Mouse (Mus musculus): ENCODE measurements at regions not wholly inside any gene's neighbourhood (a gene's known extent, or its start where the extent isn't known, plus 50 kb on each side); places are given as distances from the start of the nearest gene placed in this dataset.
A peak's percentile ranks its signal among the peaks of the same experiment; 100 is the strongest.

DNA sequence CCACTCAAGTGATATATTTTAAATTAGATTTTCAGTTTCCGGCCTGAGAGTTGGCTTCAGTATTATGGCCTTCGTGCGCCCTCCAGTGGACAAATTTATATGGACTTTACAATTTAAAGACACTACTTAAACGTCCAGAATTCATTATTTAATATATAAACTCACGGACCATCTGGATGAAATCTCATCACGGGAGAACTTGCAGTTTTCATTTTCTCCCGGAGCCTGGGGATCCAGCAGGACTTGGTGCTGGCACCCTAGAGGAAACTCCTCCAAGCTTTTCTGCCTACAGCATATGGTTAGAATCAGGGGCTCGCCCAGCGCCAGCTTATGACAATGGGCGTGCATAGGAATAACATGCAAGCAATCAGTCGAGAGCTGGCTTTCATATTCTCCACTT, 152.0 kb downstream of the Alx1 start:
- Histone ChIP-seq H3K27me3 (ENCODE audit: control insufficient read depth, insufficient read depth, low read length) (no peaks in the 10 kb centered on the region), H3K4me3 (ENCODE audit: low read depth, low read length) (no peak overlapping the region), H3K4me1 (ENCODE audit: control insufficient read depth, insufficient read depth, low read length) (no peaks in the 10 kb centered on the region), H3K9ac (ENCODE audit: low read length) (no peak overlapping the region), H3K9me3 (ENCODE audit: control insufficient read depth, low read length) (no peaks in the 10 kb centered on the region), H3K27ac (ENCODE audit: low read depth, low read length) (no peak overlapping the region), H3K4me2 (ENCODE audit: low read depth) (no peak overlapping the region), H3K36me3 (ENCODE audit: control insufficient read depth, insufficient read depth, low read length) (no peaks in the 10 kb centered on the region)
- 35% methylated on average over 11 of the region's 11 CpGs for WGBS
- ATAC-seq (ENCODE audit: insufficient read depth, low FRiP score, low TSS enrichment) (peak; percentile 48; the same call in 1 of the 2 replicates), DNase-seq (ENCODE audit: low spot score) (peak; percentile 35)

DNA sequence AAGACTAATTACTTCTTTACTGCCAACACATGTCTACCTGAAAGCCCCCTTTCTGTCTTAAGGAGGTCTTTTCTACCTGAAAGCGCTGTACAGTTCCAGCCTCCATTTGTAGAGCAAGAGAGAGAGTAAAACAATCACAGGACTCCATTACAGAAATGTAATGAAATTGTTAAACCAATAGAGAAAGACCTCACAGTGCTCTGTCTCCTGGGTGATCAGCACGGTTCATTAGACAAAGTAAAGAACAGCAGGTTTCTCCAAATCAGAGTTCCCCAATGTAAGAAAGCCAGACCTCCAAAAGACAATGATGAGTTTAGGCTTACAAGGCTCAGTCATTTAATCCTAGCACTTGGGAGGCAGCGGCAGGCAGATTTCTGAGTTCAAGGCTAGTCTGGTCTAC, 153.1 kb downstream of the Alx1 start:
- Histone ChIP-seq H3K27me3 (ENCODE audit: control insufficient read depth, insufficient read depth, low read length) (no peaks in the 10 kb centered on the region), H3K27ac (ENCODE audit: low read depth, low read length) (no peak overlapping the region), H3K36me3 (ENCODE audit: control insufficient read depth, insufficient read depth, low read length) (no peaks in the 10 kb centered on the region), H3K4me3 (ENCODE audit: low read depth, low read length) (no peak overlapping the region), H3K9ac (ENCODE audit: low read length) (no peak overlapping the region), H3K4me1 (ENCODE audit: control insufficient read depth, insufficient read depth, low read length) (no peaks in the 10 kb centered on the region), H3K4me2 (ENCODE audit: low read depth) (no peak overlapping the region), H3K9me3 (ENCODE audit: control insufficient read depth, low read length) (no peaks in the 10 kb centered on the region)
- ATAC-seq (ENCODE audit: insufficient read depth, low FRiP score, low TSS enrichment) (no peak), DNase-seq (ENCODE audit: low spot score) (no peak)
- WGBS: 52% methylated on average over 3 of the region's 3 CpGs

DNA sequence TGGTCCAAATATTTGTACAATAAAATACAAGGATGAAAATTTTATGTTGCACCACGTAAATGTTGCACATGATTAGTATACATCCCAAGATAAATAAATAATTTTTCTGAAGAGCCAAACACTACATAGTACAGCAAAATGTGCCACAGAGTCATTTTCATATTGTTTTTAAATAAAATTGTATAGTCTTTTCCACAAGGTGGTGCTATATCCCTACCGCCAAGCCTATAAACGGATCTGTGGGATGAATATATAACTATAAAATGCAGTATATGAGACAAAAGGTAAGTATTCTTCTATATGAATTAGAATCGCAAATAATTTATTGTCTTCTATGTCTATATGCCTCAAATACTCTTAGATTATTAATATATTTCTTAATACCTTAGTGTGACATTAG, 163.1 kb downstream of the Alx1 start:
- Histone ChIP-seq H3K4me3 (ENCODE audit: low read depth, low read length) (no peak overlapping the region), H3K4me2 (ENCODE audit: low read depth) (no peak overlapping the region), H3K4me1 (ENCODE audit: control insufficient read depth, insufficient read depth, low read length) (no peaks in the 10 kb centered on the region), H3K36me3 (ENCODE audit: control insufficient read depth, insufficient read depth, low read length) (no peaks in the 10 kb centered on the region), H3K27me3 (ENCODE audit: control insufficient read depth, insufficient read depth, low read length) (no peaks in the 10 kb centered on the region), H3K9ac (ENCODE audit: low read length) (no peak overlapping the region), H3K27ac (ENCODE audit: low read depth, low read length) (no peak overlapping the region), H3K9me3 (ENCODE audit: control insufficient read depth, low read length) (no peaks in the 10 kb centered on the region)
- DNase-seq (ENCODE audit: low spot score): no peak
- ATAC-seq (ENCODE audit: insufficient read depth, low FRiP score, low TSS enrichment): no peak
- WGBS: 38% methylated on average over 4 of the region's 4 CpGs

DNA sequence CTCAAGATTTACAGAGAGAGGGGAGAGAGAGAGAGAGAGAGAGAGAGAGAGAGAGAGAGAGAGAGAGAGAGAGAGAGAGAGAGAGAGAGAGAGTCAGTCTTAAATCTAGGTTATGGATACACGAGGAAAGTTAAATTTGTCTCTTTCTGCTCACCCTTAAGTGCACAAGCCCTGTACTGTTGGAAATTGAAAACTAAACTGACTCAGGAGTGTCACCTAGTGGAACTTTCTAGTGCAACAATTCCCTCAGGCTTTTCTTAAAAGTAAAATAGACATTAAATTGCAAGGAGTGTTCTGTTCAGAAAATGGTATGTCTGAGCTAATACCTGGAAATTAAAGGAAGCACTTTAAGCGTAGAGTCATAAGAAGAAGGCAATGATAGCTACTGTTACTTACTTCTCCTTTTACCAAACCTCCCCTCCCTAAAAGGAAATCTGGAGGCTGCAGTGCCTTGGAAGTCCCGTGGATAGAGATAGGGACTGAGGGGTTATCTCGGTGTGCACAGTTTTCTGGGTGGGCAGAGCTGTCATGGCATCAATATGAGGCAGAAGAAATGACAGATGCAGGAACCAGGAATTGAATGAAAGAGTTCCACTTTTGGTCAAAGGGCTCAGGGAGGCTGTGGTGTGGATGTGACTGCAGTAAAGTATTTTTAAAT, 193.3 kb downstream of the Alx1 start:
- WGBS: 68% methylated on average over 4 of the region's 4 CpGs
- DNase-seq (ENCODE audit: low spot score): no peak

DNA sequence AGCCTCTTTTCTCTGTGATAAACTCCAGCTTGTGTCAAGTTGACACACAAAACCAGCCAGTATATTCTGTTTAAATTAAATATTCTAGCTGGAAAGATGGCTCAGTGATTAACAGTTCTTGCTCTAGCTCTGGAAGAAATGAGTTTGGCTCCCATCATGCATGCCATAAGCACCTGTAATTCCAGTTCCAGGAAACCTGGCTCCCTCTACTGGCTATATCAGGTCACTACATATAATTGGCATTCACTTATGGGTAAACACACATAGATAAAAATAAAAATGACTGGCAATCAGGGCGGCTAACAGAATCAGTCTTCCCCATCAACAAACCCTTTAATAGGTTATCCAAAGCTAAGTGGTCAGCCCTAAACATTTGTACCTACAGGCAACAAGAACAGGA, 194.2 kb downstream of the Alx1 start:
- no peak overlapping the region for H3K27ac ChIP-seq (ENCODE audit: low read depth, low read length)
- H3K27me3 ChIP-seq (ENCODE audit: control insufficient read depth, insufficient read depth, low read length): no peaks in the 10 kb centered on the region
- no peak overlapping the region for H3K4me2 ChIP-seq (ENCODE audit: low read depth)
- H3K4me3 ChIP-seq (ENCODE audit: low read depth, low read length): no peak overlapping the region
- no peaks in the 10 kb centered on the region for H3K4me1 ChIP-seq (ENCODE audit: control insufficient read depth, insufficient read depth, low read length)
- 30% methylated on average over 1 of the region's 1 CpGs for WGBS
- no peak for ATAC-seq (ENCODE audit: insufficient read depth, low FRiP score, low TSS enrichment)
- DNase-seq (ENCODE audit: low spot score): no peak
- H3K9me3 ChIP-seq (ENCODE audit: control insufficient read depth, low read length): no peaks in the 10 kb centered on the region
- no peak overlapping the region for H3K9ac ChIP-seq (ENCODE audit: low read length)
- H3K36me3 ChIP-seq (ENCODE audit: control insufficient read depth, insufficient read depth, low read length): no peaks in the 10 kb centered on the region

More for the DNA sequence above, 193.3 kb downstream of the Alx1 start:
- Histone ChIP-seq H3K27ac (ENCODE audit: low read depth, low read length) (no peak overlapping the region), H3K4me3 (ENCODE audit: low read depth, low read length) (no peak overlapping the region), H3K4me1 (ENCODE audit: control insufficient read depth, insufficient read depth, low read length) (no peaks in the 10 kb centered on the region), H3K9ac (ENCODE audit: low read length) (no peak overlapping the region), H3K36me3 (ENCODE audit: control insufficient read depth, insufficient read depth, low read length) (no peaks in the 10 kb centered on the region), H3K9me3 (ENCODE audit: control insufficient read depth, low read length) (no peaks in the 10 kb centered on the region), H3K27me3 (ENCODE audit: control insufficient read depth, insufficient read depth, low read length) (no peaks in the 10 kb centered on the region), H3K4me2 (ENCODE audit: low read depth) (no peak overlapping the region)
- ATAC-seq (ENCODE audit: insufficient read depth, low FRiP score, low TSS enrichment): no peak

DNA sequence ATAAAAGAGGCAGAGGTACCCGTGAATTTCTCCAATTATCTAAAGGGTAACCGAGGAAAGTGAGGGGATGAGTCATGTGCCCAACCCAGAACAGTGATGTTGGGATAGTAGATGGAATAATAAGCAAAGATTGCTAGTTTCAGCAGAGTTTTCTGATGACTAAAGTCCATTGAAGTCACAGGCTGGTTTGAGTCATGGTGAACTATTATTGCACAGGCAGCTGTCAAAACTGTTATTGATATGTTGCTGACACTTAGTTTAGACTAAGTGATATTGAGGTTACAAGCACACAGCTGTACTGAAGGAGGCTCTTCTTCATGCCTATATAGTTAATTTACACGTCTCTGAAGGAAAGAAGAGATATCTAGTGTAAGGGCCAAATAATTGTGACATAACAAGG, 200.4 kb downstream of the Alx1 start:
- Histone ChIP-seq H3K4me2 (ENCODE audit: low read depth) (no peak overlapping the region), H3K27ac (ENCODE audit: low read depth, low read length) (no peak overlapping the region), H3K36me3 (ENCODE audit: control insufficient read depth, insufficient read depth, low read length) (no peaks in the 10 kb centered on the region), H3K4me1 (ENCODE audit: control insufficient read depth, insufficient read depth, low read length) (no peaks in the 10 kb centered on the region), H3K9me3 (ENCODE audit: control insufficient read depth, low read length) (no peaks in the 10 kb centered on the region), H3K9ac (ENCODE audit: low read length) (no peak overlapping the region), H3K4me3 (ENCODE audit: low read depth, low read length) (no peak overlapping the region), H3K27me3 (ENCODE audit: control insufficient read depth, insufficient read depth, low read length) (no peaks in the 10 kb centered on the region)
- 81% methylated on average over 3 of the region's 3 CpGs for WGBS
- DNase-seq (ENCODE audit: low spot score): no peak
- no peak for ATAC-seq (ENCODE audit: insufficient read depth, low FRiP score, low TSS enrichment)

DNA sequence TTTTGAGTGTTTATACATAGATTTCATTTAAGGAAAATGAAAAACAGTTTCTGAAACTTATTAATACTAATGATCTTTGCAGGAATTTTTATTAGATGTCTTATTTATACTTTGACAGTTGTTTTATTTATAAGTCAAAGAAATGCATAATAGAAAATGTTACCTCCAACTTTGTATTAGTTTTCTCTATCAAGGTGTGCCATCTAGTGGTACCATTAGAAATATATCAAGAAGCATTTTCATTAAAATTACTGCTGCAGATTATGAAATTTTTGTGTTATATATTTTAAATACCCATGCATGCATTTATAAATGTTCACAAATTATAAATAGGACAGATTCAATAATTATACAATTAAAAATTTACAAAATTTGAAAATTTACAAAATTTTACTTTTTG, 206.6 kb downstream of the Alx1 start:
- H3K9me3 ChIP-seq (ENCODE audit: control insufficient read depth, low read length): no peaks in the 10 kb centered on the region
- no peaks in the 10 kb centered on the region for H3K27me3 ChIP-seq (ENCODE audit: control insufficient read depth, insufficient read depth, low read length)
- H3K4me1 ChIP-seq (ENCODE audit: control insufficient read depth, insufficient read depth, low read length): no peaks in the 10 kb centered on the region
- no peaks in the 10 kb centered on the region for H3K36me3 ChIP-seq (ENCODE audit: control insufficient read depth, insufficient read depth, low read length)
- no peak for DNase-seq (ENCODE audit: low spot score)
- H3K4me2 ChIP-seq (ENCODE audit: low read depth): no peak overlapping the region
- H3K4me3 ChIP-seq (ENCODE audit: low read depth, low read length): no peak overlapping the region
- H3K9ac ChIP-seq (ENCODE audit: low read length): no peak overlapping the region
- no peak for ATAC-seq (ENCODE audit: insufficient read depth, low FRiP score, low TSS enrichment)
- no peak overlapping the region for H3K27ac ChIP-seq (ENCODE audit: low read depth, low read length)

DNA sequence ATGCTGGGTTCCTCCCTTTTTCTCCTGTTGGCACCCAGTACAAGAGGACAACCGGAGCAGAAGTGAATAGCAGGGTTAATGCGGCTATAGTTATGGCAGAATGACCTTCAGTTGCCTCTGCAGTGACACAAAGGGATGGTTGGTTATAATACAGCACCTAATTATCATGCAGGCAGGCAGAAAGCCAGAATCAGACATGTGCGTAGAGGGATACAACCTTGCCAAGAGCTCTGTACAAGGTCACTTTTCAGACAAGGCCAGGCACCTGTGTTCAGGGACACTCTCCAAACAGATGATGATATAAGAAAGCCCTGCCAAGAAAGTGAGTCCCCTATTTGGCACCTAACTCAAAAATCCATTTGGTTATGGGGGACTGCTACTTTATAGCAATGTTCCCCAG, 228.6 kb downstream of the Alx1 start:
- Histone ChIP-seq H3K4me1 (ENCODE audit: control insufficient read depth, insufficient read depth, low read length) (no peaks in the 10 kb centered on the region), H3K9me3 (ENCODE audit: control insufficient read depth, low read length) (no peaks in the 10 kb centered on the region), H3K27me3 (ENCODE audit: control insufficient read depth, insufficient read depth, low read length) (no peaks in the 10 kb centered on the region), H3K4me2 (ENCODE audit: low read depth) (no peak overlapping the region), H3K9ac (ENCODE audit: low read length) (no peak overlapping the region), H3K4me3 (ENCODE audit: low read depth, low read length) (no peak overlapping the region), H3K36me3 (ENCODE audit: control insufficient read depth, insufficient read depth, low read length) (no peaks in the 10 kb centered on the region), H3K27ac (ENCODE audit: low read depth, low read length) (no peak overlapping the region)
- no peak for ATAC-seq (ENCODE audit: insufficient read depth, low FRiP score, low TSS enrichment)
- no peak for DNase-seq (ENCODE audit: low spot score)
- WGBS: 91% methylated on average over 3 of the region's 3 CpGs

DNA sequence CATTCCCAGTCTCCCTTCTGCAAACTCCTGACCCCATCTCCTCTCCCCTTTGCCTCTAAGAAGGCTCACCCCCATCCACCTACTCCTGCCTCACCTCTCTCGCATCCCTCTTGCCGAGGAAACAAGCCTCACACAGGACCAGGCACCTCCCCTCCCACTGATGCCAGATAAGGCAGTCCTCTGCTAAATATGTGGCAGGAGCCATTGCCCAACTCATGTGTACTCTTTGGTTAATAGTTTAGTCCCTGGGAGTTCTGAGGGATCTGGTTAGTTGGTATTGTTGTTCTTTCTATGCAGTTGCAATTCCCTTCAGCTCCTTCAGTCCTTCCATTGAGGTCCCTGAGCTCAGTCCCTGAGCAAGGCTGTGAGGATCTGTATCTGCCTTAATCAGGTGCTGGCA, 250.8 kb downstream of the Alx1 start:
- no peaks in the 10 kb centered on the region for H3K36me3 ChIP-seq (ENCODE audit: control insufficient read depth, insufficient read depth, low read length)
- no peak overlapping the region for H3K9ac ChIP-seq (ENCODE audit: low read length)
- H3K4me1 ChIP-seq (ENCODE audit: control insufficient read depth, insufficient read depth, low read length): no peaks in the 10 kb centered on the region
- 85% methylated on average over 2 of the region's 2 CpGs for WGBS
- ATAC-seq (ENCODE audit: insufficient read depth, low FRiP score, low TSS enrichment) (no peak), DNase-seq (ENCODE audit: low spot score) (no peak)
- H3K4me3 ChIP-seq (ENCODE audit: low read depth, low read length): no peak overlapping the region
- H3K9me3 ChIP-seq (ENCODE audit: control insufficient read depth, low read length): no peaks in the 10 kb centered on the region
- no peak overlapping the region for H3K27ac ChIP-seq (ENCODE audit: low read depth, low read length)
- no peaks in the 10 kb centered on the region for H3K27me3 ChIP-seq (ENCODE audit: control insufficient read depth, insufficient read depth, low read length)
- no peak overlapping the region for H3K4me2 ChIP-seq (ENCODE audit: low read depth)
